Mouse (Mus musculus): ENCODE data around the gene Abca3. TPM values are rescaled to one million over a fixed set of nuclear protein-coding genes. Genes with fewer than 3 reads are reported as not detected.

Abca3 gene
- polyA plus RNA-seq (2014; fragmentation: Nextera tagmentation; extraction: Ambion mirVana): 12.8 and 15.5 TPM in 2 replicates

- H3K9ac ChIP-seq (ENCODE audit: low read length): peak within 1 kb of the TSS; percentile 54
- no peaks in the 10 kb centered on the region for H3K9me3 ChIP-seq (ENCODE audit: control insufficient read depth, low read length)
- under 1% methylated on average over 55 of the region's 55 CpGs for WGBS
- ATAC-seq (replicated peaks; ENCODE audit: low FRiP score, low TSS enrichment, low read depth) (peak; percentile 95), DNase-seq (ENCODE audit: low spot score) (peak; percentile 92)
- peak within 1 kb of the TSS; percentile 73 for H3K4me3 ChIP-seq (ENCODE audit: low read depth, low read length)
- H3K27ac ChIP-seq (ENCODE audit: low read depth): 0 out of 2 replicates have a peak within 1 kb of the TSS, but pooled peaks have one; percentile 1
- no peaks in the 10 kb centered on the region for H3K36me3 ChIP-seq (ENCODE audit: control insufficient read depth, insufficient read depth, low read length)
- peak within 1 kb of the TSS; percentile 96 for H3K4me2 ChIP-seq (ENCODE audit: low read length)
- peaks cover 19% of the 10 kb centered on the region for H3K27me3 ChIP-seq (replicated peaks; ENCODE audit: control insufficient read depth, insufficient read depth, low read length)
- H3K4me1 ChIP-seq (replicated peaks; ENCODE audit: control insufficient read depth, insufficient read depth, low read length): no peaks in the 10 kb centered on the region; the same call in 1 of the 2 replicates
Observed at GRCm38 (mm10) chr17:24351760-24352357, at the start of gene Abca3. TSS of gene Abca3 (plus strand) at chr17:24351950.

GRCm38 (mm10) chr17:24307500-24307899 is 44.2 kb upstream of the Abca3 start:
- H3K27me3 ChIP-seq (replicated peaks; ENCODE audit: control insufficient read depth, insufficient read depth, low read length): no peaks in the 10 kb centered on the region
- H3K27ac ChIP-seq (ENCODE audit: low read depth): no peak overlapping the region
- no peaks in the 10 kb centered on the region for H3K4me1 ChIP-seq (replicated peaks; ENCODE audit: control insufficient read depth, insufficient read depth, low read length)
- no peak overlapping the region for H3K4me3 ChIP-seq (ENCODE audit: low read depth, low read length)
- DNase-seq (ENCODE audit: low spot score): no peak
- no peak overlapping the region for H3K4me2 ChIP-seq (ENCODE audit: low read length)
- H3K36me3 ChIP-seq (ENCODE audit: control insufficient read depth, insufficient read depth, low read length): no peaks in the 10 kb centered on the region
- no peak overlapping the region for H3K9ac ChIP-seq (ENCODE audit: low read length)
- WGBS: 44% methylated on average over 4 of the region's 4 CpGs
- ATAC-seq (replicated peaks; ENCODE audit: low FRiP score, low TSS enrichment, low read depth): no peak
- H3K9me3 ChIP-seq (ENCODE audit: control insufficient read depth, low read length): no peaks in the 10 kb centered on the region

- Histone ChIP-seq H3K4me2 (ENCODE audit: low read length) (no peak overlapping the region), H3K9ac (ENCODE audit: low read length) (no peak overlapping the region), H3K9me3 (ENCODE audit: control insufficient read depth, low read length) (0 out of 2 replicates have a peak, but pooled peaks cover 3% of the 10 kb centered on the region), H3K27ac (ENCODE audit: low read depth) (no peak overlapping the region), H3K4me1 (replicated peaks; ENCODE audit: control insufficient read depth, insufficient read depth, low read length) (no peaks in the 10 kb centered on the region), H3K27me3 (replicated peaks; ENCODE audit: control insufficient read depth, insufficient read depth, low read length) (no peaks in the 10 kb centered on the region), H3K36me3 (ENCODE audit: control insufficient read depth, insufficient read depth, low read length) (no peaks in the 10 kb centered on the region), H3K4me3 (ENCODE audit: low read depth, low read length) (no peak overlapping the region)
- no peak for DNase-seq (ENCODE audit: low spot score)
- no peak for ATAC-seq (replicated peaks; ENCODE audit: low FRiP score, low TSS enrichment, low read depth)
- WGBS: 88% methylated on average over 3 of the region's 3 CpGs
Observed at GRCm38 (mm10) chr17:24320826-24321225, 30.9 kb upstream of the Abca3 start.

GRCm38 (mm10) chr17:24325051-24325450 is 26.7 kb upstream of the Abca3 start:
- Histone ChIP-seq H3K4me3 (ENCODE audit: low read depth, low read length) (no peak overlapping the region), H3K36me3 (ENCODE audit: control insufficient read depth, insufficient read depth, low read length) (no peaks in the 10 kb centered on the region), H3K27ac (ENCODE audit: low read depth) (no peak overlapping the region), H3K4me1 (replicated peaks; ENCODE audit: control insufficient read depth, insufficient read depth, low read length) (no peaks in the 10 kb centered on the region), H3K4me2 (ENCODE audit: low read length) (no peak overlapping the region), H3K9ac (ENCODE audit: low read length) (no peak overlapping the region), H3K27me3 (replicated peaks; ENCODE audit: control insufficient read depth, insufficient read depth, low read length) (no peaks in the 10 kb centered on the region), H3K9me3 (ENCODE audit: control insufficient read depth, low read length) (0 out of 2 replicates have a peak, but pooled peaks cover 3% of the 10 kb centered on the region)
- ATAC-seq (replicated peaks; ENCODE audit: low FRiP score, low TSS enrichment, low read depth): no peak
- 84% methylated on average over 10 of the region's 10 CpGs for WGBS
- DNase-seq (ENCODE audit: low spot score): no peak

GRCm38 (mm10) chr17:24327656-24328055 is 24.1 kb upstream of the Abca3 start:
- H3K36me3 ChIP-seq (ENCODE audit: control insufficient read depth, insufficient read depth, low read length): no peaks in the 10 kb centered on the region
- H3K9ac ChIP-seq (ENCODE audit: low read length): no peak overlapping the region
- no peaks in the 10 kb centered on the region for H3K27me3 ChIP-seq (replicated peaks; ENCODE audit: control insufficient read depth, insufficient read depth, low read length)
- H3K27ac ChIP-seq (ENCODE audit: low read depth): no peak overlapping the region
- no peak overlapping the region for H3K4me3 ChIP-seq (ENCODE audit: low read depth, low read length)
- H3K4me2 ChIP-seq (ENCODE audit: low read length): no peak overlapping the region
- WGBS: 83% methylated on average over 7 of the region's 7 CpGs
- H3K4me1 ChIP-seq (replicated peaks; ENCODE audit: control insufficient read depth, insufficient read depth, low read length): no peaks in the 10 kb centered on the region
- ATAC-seq (replicated peaks; ENCODE audit: low FRiP score, low TSS enrichment, low read depth) (no peak), DNase-seq (ENCODE audit: low spot score) (no peak)
- H3K9me3 ChIP-seq (ENCODE audit: control insufficient read depth, low read length): no peaks in the 10 kb centered on the region

- H3K4me3 ChIP-seq (ENCODE audit: low read depth, low read length): no peak overlapping the region
- H3K27ac ChIP-seq (ENCODE audit: low read depth): no peak overlapping the region
- no peak overlapping the region for H3K4me2 ChIP-seq (ENCODE audit: low read length)
- WGBS: 83% methylated on average over 8 of the region's 8 CpGs
- no peaks in the 10 kb centered on the region for H3K36me3 ChIP-seq (ENCODE audit: control insufficient read depth, insufficient read depth, low read length)
- H3K9me3 ChIP-seq (ENCODE audit: control insufficient read depth, low read length): no peaks in the 10 kb centered on the region
- DNase-seq (ENCODE audit: low spot score): no peak
- ATAC-seq (replicated peaks; ENCODE audit: low FRiP score, low TSS enrichment, low read depth): no peak
- H3K27me3 ChIP-seq (replicated peaks; ENCODE audit: control insufficient read depth, insufficient read depth, low read length): peaks cover 5% of the 10 kb centered on the region; the same call in 1 of the 2 replicates
- H3K9ac ChIP-seq (ENCODE audit: low read length): no peak overlapping the region
- no peaks in the 10 kb centered on the region for H3K4me1 ChIP-seq (replicated peaks; ENCODE audit: control insufficient read depth, insufficient read depth, low read length)
Observed at GRCm38 (mm10) chr17:24344672-24345071, 7.1 kb upstream of the Abca3 start.

- ATAC-seq (replicated peaks; ENCODE audit: low FRiP score, low TSS enrichment, low read depth) (no peak), DNase-seq (ENCODE audit: low spot score) (no peak)
- H3K9ac ChIP-seq (ENCODE audit: low read length): no peak overlapping the region
- 42% methylated on average over 7 of the region's 7 CpGs for WGBS
- no peak overlapping the region for H3K4me3 ChIP-seq (ENCODE audit: low read depth, low read length)
- H3K27me3 ChIP-seq (replicated peaks; ENCODE audit: control insufficient read depth, insufficient read depth, low read length): peaks cover 19% of the 10 kb centered on the region
- no peaks in the 10 kb centered on the region for H3K36me3 ChIP-seq (ENCODE audit: control insufficient read depth, insufficient read depth, low read length)
- H3K9me3 ChIP-seq (ENCODE audit: control insufficient read depth, low read length): no peaks in the 10 kb centered on the region
- no peak overlapping the region for H3K27ac ChIP-seq (ENCODE audit: low read depth)
- H3K4me1 ChIP-seq (replicated peaks; ENCODE audit: control insufficient read depth, insufficient read depth, low read length): no peaks in the 10 kb centered on the region
- no peak overlapping the region for H3K4me2 ChIP-seq (ENCODE audit: low read length)
Observed at GRCm38 (mm10) chr17:24346831-24347230, 4.9 kb upstream of the Abca3 start.

GRCm38 (mm10) chr17:24349176-24349575 is 2.6 kb upstream of the Abca3 start:
- Histone ChIP-seq H3K27ac (ENCODE audit: low read depth) (no peak overlapping the region), H3K27me3 (replicated peaks; ENCODE audit: control insufficient read depth, insufficient read depth, low read length) (peaks cover 19% of the 10 kb centered on the region), H3K4me2 (ENCODE audit: low read length) (no peak overlapping the region), H3K9me3 (ENCODE audit: control insufficient read depth, low read length) (no peaks in the 10 kb centered on the region), H3K4me3 (ENCODE audit: low read depth, low read length) (no peak overlapping the region), H3K9ac (ENCODE audit: low read length) (no peak overlapping the region), H3K36me3 (ENCODE audit: control insufficient read depth, insufficient read depth, low read length) (no peaks in the 10 kb centered on the region), H3K4me1 (replicated peaks; ENCODE audit: control insufficient read depth, insufficient read depth, low read length) (no peaks in the 10 kb centered on the region; the same call in 1 of the 2 replicates)
- ATAC-seq (replicated peaks; ENCODE audit: low FRiP score, low TSS enrichment, low read depth): no peak
- 72% methylated on average over 2 of the region's 2 CpGs for WGBS
- DNase-seq (ENCODE audit: low spot score): no peak
